Mouse (Mus musculus) layer of hippocampus, adult 18-20 months (tissue): ENCODE data around the gene Iqsec3. TPM values are rescaled to one million over a fixed set of nuclear protein-coding genes. Genes with fewer than 3 reads are reported as not detected.

Experiments used
- DNase-seq, 2 experiments: peaks; one replicate each; pipeline ENCODE4 v3.0.0; 2022; ENCODE audit warnings: low spot score in 2 of 2
- total RNA-seq, 2 experiments: library from RNA; stranded (reverse); gene quantifications; 2 replicates each; pipeline ENCODE4 v1.2.3; 2021

Gene Iqsec3
- total RNA-seq, 2 experiments from 2014 or later = 132 to 138 TPM

- DNase-seq = peak in 1 of 2 experiments; percentile 41
Observed at GRCm38 (mm10) chr6:121454549-121455494, 18.7 kb downstream of the Iqsec3 start.

- DNase-seq = no peak
Observed at GRCm38 (mm10) chr6:121453776-121454175, 19.7 kb downstream of the Iqsec3 start.

- no peak for DNase-seq
Observed at GRCm38 (mm10) chr6:121451703-121452102, 21.8 kb downstream of the Iqsec3 start.

GRCm38 (mm10) chr6:121440696-121441220 lies 32.7 kb downstream of the Iqsec3 start:
- no peak for DNase-seq

- DNase-seq = no peak
Observed at GRCm38 (mm10) chr6:121424830-121425229, 48.6 kb downstream of the Iqsec3 start.

GRCm38 (mm10) chr6:121424403-121424802 lies 49.1 kb downstream of the Iqsec3 start:
- DNase-seq = peak in 1 of 2 experiments; percentile 30

GRCm38 (mm10) chr6:121412558-121413297 lies 60.8 kb downstream of the Iqsec3 start:
- DNase-seq = no peak

- DNase-seq = peak in 1 of 2 experiments; percentile 11
Observed at GRCm38 (mm10) chr6:121407571-121408011, 65.9 kb downstream of the Iqsec3 start.

GRCm38 (mm10) chr6:121405311-121405710 lies 68.2 kb downstream of the Iqsec3 start:
- DNase-seq = no peak

GRCm38 (mm10) chr6:121402661-121403244 lies 70.7 kb downstream of the Iqsec3 start:
- DNase-seq = no peak

- DNase-seq = no peak
Observed at GRCm38 (mm10) chr6:121401826-121402660, 71.4 kb downstream of the Iqsec3 start.

GRCm38 (mm10) chr6:121401140-121401539 lies 72.3 kb downstream of the Iqsec3 start:
- DNase-seq = no peak

- DNase-seq = peak in 1 of 2 experiments; percentile 29
Observed at GRCm38 (mm10) chr6:121392610-121393252, 80.7 kb downstream of the Iqsec3 start.

GRCm38 (mm10) chr6:121385397-121385796 lies 88.1 kb downstream of the Iqsec3 start:
- no peak for DNase-seq

- no peak for DNase-seq
Observed at GRCm38 (mm10) chr6:121382071-121382470, 91.4 kb downstream of the Iqsec3 start.

- no peak for DNase-seq
Observed at GRCm38 (mm10) chr6:121380576-121380975, 92.9 kb downstream of the Iqsec3 start.

GRCm38 (mm10) chr6:121378256-121378655 lies 95.2 kb downstream of the Iqsec3 start:
- DNase-seq = no peak

- no peak for DNase-seq
Observed at GRCm38 (mm10) chr6:121376159-121376558, 97.3 kb downstream of the Iqsec3 start.

GRCm38 (mm10) chr6:121371197-121371980 lies 102.1 kb downstream of the Iqsec3 start:
- DNase-seq = peak in 1 of 2 experiments; percentile 36
